Mouse (Mus musculus) cerebellum, adult 2 months (tissue): ENCODE data around the gene Bach2.

Source experiments
- CTCF ChIP-seq: fragments of 200-500 bp; IDR thresholded peaks from 2 replicates; pipeline ENCODE4 v1.5.1; 2011; ENCODE audit warnings: low read depth, mild to moderate bottlenecking, control low read depth, low read length, moderate library complexity, borderline replicate concordance; ENCODE audit not compliant: insufficient read depth
- POLR2A ChIP-seq: fragments of 200-500 bp; IDR thresholded peaks from 2 replicates; pipeline ENCODE4 v1.6.1; 2011; ENCODE audit warnings: low read length, control low read depth, borderline replicate concordance; ENCODE audit not compliant: insufficient read depth

DNA sequence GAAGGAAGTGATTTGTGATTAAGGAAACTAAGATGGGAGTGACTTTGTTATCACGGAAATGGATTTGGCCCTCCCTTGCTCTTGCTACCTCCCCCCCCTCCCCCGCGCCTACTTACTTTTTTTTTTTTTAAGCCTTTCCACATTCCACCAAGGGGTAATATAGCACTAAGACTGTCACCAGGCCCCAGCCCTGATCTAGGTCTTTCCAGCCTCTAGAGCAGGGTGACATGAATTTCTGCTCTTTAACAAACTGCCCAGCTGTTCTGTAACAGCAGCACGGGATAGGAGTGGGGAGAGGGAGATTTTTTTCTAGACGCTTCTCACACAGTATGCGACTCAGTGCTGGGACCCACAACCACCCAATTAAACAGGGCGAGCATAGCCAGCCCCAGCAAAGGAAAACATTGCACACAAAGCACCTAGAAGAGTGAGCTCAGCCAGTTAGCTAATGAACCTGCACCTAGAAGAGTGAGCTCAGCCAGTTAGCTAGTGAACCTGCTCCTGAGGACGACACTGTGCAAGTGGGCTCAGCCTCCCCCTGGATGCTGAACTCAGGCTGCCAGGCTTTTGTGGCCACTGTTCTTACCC is 10.5 kb upstream of the Bach2 start:
- TF ChIP-seq CTCF, result no peak
- TF ChIP-seq POLR2A, result no peak
